Mouse (Mus musculus) colon, adult 2 months (tissue): ENCODE data around the gene Dpp9. TPM values are rescaled to one million over a fixed set of nuclear protein-coding genes. Genes with fewer than 3 reads are reported as not detected.

Source experiments
- polyA plus RNA-seq: library from polyadenylated mRNA; depleted of rRNA; stranded (reverse); fragments of >200 nt; gene quantifications from 2 replicates; pipeline ENCODE4 v1.2.3, GENCODE M21; 2012; rRNA removed

Dpp9 gene
- polyA plus RNA-seq, result 47.5 and 53.8 TPM in 2 replicates

GRCm38 (mm10) chr17:56218377-56219191 is at the start of gene Dpp9:
Gene Dpp9 (minus strand): TSS chr17:56218905.

GRCm38 (mm10) chr17:56256239-56256881 is 37.7 kb upstream of the Dpp9 start, which contains the start of gene Fem1a:
Gene Fem1a (plus strand): TSS chr17:56256810.

GRCm38 (mm10) chr17:56183658-56184103 is 35.0 kb downstream of the Dpp9 start, which contains the start of gene Mydgf:
Gene Mydgf (minus strand): TSS chr17:56183920.

GRCm38 (mm10) chr17:56162231-56162774 is 56.4 kb downstream of the Dpp9 start, which contains the start of gene Tnfaip8l1:
Gene Tnfaip8l1 (plus strand): TSS chr17:56162477.

GRCm38 (mm10) chr17:56139858-56140595 is 78.7 kb downstream of the Dpp9 start, which contains the start of gene Sema6b:
Gene Sema6b (minus strand): TSS chr17:56140343.

Other genes with a start within 250 kb of the Dpp9 start
- 3.8 and 4.6 TPM in 2 replicates for gene Shd, start 248.4 kb downstream of the Dpp9 start, polyA plus RNA-seq
- gene Fsd1, start 232.4 kb downstream of the Dpp9 start, polyA plus RNA-seq, result 1.3 and 1.6 TPM in 2 replicates
- gene Stap2, start 213.3 kb downstream of the Dpp9 start, polyA plus RNA-seq, result 110 and 127 TPM in 2 replicates
- gene Mpnd, start 213.2 kb downstream of the Dpp9 start, polyA plus RNA-seq, result 132 and 198 TPM in 2 replicates
- 64.4 and 75.5 TPM in 2 replicates for gene Sh3gl1, start 182.3 kb downstream of the Dpp9 start, polyA plus RNA-seq
- gene Chaf1a, start 178.5 kb downstream of the Dpp9 start, polyA plus RNA-seq, result 3.0 and 3.6 TPM in 2 replicates
- gene Ubxn6, start 143.9 kb downstream of the Dpp9 start, polyA plus RNA-seq, result 59.7 and 66.8 TPM in 2 replicates
- 28.7 and 35.8 TPM in 2 replicates for gene Hdgfl2, start 139.3 kb downstream of the Dpp9 start, polyA plus RNA-seq
- gene Plin4, start 109.1 kb downstream of the Dpp9 start, polyA plus RNA-seq, result 19.6 and 23.9 TPM in 2 replicates
- gene Plin5, start 101.3 kb downstream of the Dpp9 start, polyA plus RNA-seq, result 0.37 and 0.65 TPM in 2 replicates
- 14.3 and 21.9 TPM in 2 replicates for gene Lrg1, start 96.9 kb downstream of the Dpp9 start, polyA plus RNA-seq
- 8.0 and 8.2 TPM in 2 replicates for gene Sema6b, start 78.6 kb downstream of the Dpp9 start, polyA plus RNA-seq
- 13.1 and 13.6 TPM in 2 replicates for gene Tnfaip8l1, start 56.4 kb downstream of the Dpp9 start, polyA plus RNA-seq
- 95.9 and 109 TPM in 2 replicates for gene Mydgf, start 35.0 kb downstream of the Dpp9 start, polyA plus RNA-seq
- gene Fem1a, start 37.9 kb upstream of the Dpp9 start, polyA plus RNA-seq, result 33.4 and 34.7 TPM in 2 replicates
- 42.4 and 48.5 TPM in 2 replicates for gene Ticam1, start 57.9 kb upstream of the Dpp9 start, polyA plus RNA-seq
- gene Plin3, start 74.0 kb upstream of the Dpp9 start, polyA plus RNA-seq, result 49.5 and 51.8 TPM in 2 replicates
- gene Arrdc5, start 81.4 kb upstream of the Dpp9 start, polyA plus RNA-seq, result not detected in 2 replicates
- gene Uhrf1, start 84.4 kb upstream of the Dpp9 start, polyA plus RNA-seq, result 14.5 and 15.3 TPM in 2 replicates
- 39.1 and 44.1 TPM in 2 replicates for gene Kdm4b, start 107.2 kb upstream of the Dpp9 start, polyA plus RNA-seq